Mouse (Mus musculus) testis, adult 2 months (tissue): Measurements from ENCODE around the gene Rps10. TPM values are rescaled to one million over a fixed set of nuclear protein-coding genes. Genes with fewer than 3 reads are reported as not detected.

Source experiments
- H3K27ac ChIP-seq: fragments of 200-500 bp; 2 replicates; pipeline ENCODE4 v1.5.1; 2012; ENCODE audit warnings: low read depth, low read length; ENCODE audit not compliant: control insufficient read depth, insufficient read depth
- H3K27me3 ChIP-seq: fragments of 200-500 bp; 2 replicates; pipeline ENCODE4 v1.6.1; 2012; ENCODE audit warnings: mild to moderate bottlenecking, low read length, moderate library complexity; ENCODE audit not compliant: control insufficient read depth, insufficient read depth
- H3K36me3 ChIP-seq: fragments of 200-500 bp; 2 replicates; pipeline ENCODE4 v1.6.1; 2012; ENCODE audit warnings: mild to moderate bottlenecking, low read length; ENCODE audit not compliant: control insufficient read depth, insufficient read depth
- H3K4me1 ChIP-seq: fragments of 200-500 bp; 2 replicates; pipeline ENCODE4 v1.6.1; 2012; ENCODE audit warnings: low read length; ENCODE audit not compliant: control insufficient read depth, insufficient read depth
- H3K4me3 ChIP-seq: fragments of 200-500 bp; 2 replicates; pipeline ENCODE4 v1.5.1; 2012; ENCODE audit warnings: low read depth, mild to moderate bottlenecking, low read length, moderate library complexity, mixed read lengths; ENCODE audit not compliant: control insufficient read depth
- CTCF ChIP-seq: fragments of 200-500 bp; IDR thresholded peaks from 2 replicates; pipeline ENCODE4 v1.5.1; 2012; ENCODE audit warnings: low read depth, mild to moderate bottlenecking, inconsistent platforms, low read length, moderate library complexity; ENCODE audit not compliant: control insufficient read depth, insufficient read depth, insufficient replicate concordance
- POLR2A ChIP-seq: fragments of 200-500 bp; IDR thresholded peaks from 2 replicates; pipeline ENCODE4 v1.6.1; 2012; ENCODE audit warnings: low read depth, mild to moderate bottlenecking, inconsistent platforms, low read length, moderate library complexity; ENCODE audit not compliant: control insufficient read depth
- polyA plus RNA-seq: library from polyadenylated mRNA; depleted of rRNA; stranded (reverse); fragments of >200 nt; gene quantifications from 2 replicates; pipeline ENCODE4 v1.2.3, GENCODE M21; 2012

Gene Rps10
- polyA plus RNA-seq, 1 experiment = 262 TPM

DNA sequence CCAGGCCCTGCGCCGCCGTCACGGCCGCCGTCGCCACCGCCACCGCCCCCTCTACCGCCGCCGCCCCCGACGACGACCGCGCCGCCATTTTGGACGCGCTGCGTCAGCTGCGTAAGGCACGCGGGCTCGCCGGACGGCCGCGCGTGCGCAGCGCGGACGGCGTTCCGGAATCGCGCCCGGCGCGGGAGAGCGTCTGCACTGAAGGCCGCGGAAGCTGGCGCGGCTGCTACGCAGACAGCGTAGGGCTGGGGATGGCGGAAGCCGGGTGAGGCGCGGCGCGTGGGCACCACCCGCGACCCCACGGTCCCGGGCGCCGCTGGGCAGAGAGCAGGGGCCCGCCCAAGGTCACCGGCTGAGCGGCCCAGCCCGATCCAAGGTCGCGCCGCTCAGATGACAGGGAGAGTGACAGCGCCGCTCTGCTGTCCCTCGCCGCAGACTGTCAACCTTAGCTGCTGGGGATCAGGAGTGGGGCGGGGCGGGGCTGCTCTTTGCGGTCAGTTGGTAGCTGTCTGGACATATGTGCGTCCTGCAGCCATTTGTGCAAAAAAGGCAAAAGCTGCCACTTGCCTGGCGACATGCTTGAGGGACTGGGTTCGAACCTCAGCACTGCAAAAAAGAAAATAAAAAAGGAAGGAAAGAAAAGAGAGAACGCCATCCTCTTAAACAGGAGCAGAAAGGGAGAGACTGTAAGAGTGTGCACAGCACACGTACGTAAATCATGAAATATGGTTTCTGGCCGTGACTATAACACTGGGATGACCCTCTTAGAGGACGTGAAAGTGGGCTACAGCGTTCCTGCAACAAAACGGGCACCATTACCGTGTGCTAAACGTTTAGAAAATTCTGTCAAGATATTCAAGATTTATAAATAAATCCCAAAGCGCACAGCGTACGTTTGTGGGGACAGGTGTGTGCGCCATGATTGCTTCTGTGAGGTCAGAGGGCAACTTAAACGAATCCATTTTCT lies 12.8 kb downstream of the Rps10 start, which contains the start of gene Nudt3:
TSS of gene Nudt3 (minus strand) at position 136 of the 967 bp plus-strand sequence.
- Histone ChIP-seq H3K27ac (peak within 1 kb of the TSS; percentile 76), H3K27me3 (no peaks in the 10 kb centered on the region), H3K4me1 (peaks cover 8% of the 10 kb centered on the region), H3K4me3 (peak within 1 kb of the TSS; percentile 93), H3K36me3 (no peaks in the 10 kb centered on the region)
- peak; percentile 77 for TF ChIP-seq POLR2A
- no peak for TF ChIP-seq CTCF

DNA sequence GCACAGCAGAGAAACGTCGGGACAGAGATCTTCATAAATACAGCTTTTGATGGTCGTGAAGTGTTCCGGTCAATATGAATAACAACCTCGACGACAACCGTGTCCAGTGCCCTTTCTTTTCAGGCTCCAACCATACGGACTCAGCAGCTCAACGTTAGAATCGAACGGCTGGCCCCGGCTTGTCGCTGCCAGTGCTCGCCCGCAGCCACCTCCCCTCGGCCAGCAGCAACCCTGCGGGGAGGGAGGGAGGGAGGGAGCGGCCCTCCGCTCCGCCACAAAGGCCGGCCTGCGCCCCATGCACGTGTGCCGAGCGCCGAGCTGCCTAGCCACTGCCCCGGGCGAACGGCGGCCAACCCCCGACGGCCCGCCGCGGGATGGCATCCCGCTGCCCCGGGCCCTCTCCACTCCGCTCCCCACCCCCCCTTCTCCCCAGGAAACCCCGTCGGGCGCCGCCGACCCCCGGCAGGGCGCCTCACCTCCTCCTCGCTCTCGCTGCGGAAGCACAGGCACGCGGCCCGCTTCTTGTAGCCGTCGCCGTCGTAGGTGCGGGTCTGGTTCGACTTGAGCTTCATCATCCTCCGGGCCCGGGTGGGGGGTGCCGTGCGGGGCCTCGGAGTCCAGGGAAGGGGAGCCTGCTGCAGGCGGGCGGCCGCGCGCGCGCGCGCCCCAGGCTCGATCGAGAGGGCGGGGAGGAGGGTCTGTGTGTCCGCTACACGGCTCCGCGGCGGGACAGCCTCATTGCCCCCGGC lies 13.7 kb downstream of the Rps10 start:
- Histone ChIP-seq H3K4me1 (peaks cover 10% of the 10 kb centered on the region), H3K4me3 (peak overlapping the region; percentile 93), H3K27me3 (no peaks in the 10 kb centered on the region), H3K27ac (peak overlapping the region; percentile 76), H3K36me3 (no peaks in the 10 kb centered on the region)
- TF ChIP-seq CTCF = no peak
- TF ChIP-seq POLR2A = no peak; the same call in 1 of the 2 replicates

DNA sequence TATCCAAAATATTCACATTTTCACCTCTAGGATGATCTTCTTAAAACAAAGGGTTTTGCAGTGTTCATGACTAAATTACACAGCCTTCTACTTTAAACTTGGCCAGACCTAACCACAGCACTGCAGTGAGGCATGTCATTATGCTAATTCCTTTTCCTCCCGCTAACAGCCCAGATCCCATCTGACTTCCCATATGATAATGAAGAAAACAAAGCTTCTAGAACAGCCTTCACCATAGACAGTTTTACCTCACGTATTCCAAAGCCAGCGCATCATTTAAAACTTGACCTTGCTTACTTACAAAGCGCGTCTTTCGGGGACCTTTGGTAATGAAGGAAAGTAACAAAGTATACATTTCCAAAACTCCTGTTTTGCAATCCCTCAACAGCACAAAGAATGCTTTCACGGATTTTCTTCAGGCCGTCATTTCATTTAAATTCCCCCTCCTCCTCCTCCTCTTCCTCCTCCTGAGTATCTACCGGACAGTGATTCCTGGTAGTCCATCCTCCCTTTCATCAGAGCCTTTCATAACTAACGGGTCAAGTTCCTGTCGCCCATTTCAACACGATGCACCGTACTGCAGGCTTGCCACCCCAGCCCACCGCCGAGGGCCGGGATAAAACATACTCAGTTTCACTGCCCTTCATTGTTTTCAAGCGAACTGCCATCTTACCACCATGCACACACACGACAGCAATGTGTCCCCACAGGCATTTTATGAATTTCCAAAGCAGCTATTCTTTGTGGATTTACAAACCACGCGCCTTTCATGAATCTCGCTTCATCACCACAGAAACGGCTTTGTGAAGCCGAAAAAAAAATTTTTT lies 14.6 kb downstream of the Rps10 start:
- no peak for TF ChIP-seq CTCF
- no peak for TF ChIP-seq POLR2A
- Histone ChIP-seq H3K36me3 (no peaks in the 10 kb centered on the region), H3K4me3 (peak overlapping the region; percentile 93), H3K27ac (peak overlapping the region; percentile 76), H3K27me3 (no peaks in the 10 kb centered on the region), H3K4me1 (peaks cover 10% of the 10 kb centered on the region)

DNA sequence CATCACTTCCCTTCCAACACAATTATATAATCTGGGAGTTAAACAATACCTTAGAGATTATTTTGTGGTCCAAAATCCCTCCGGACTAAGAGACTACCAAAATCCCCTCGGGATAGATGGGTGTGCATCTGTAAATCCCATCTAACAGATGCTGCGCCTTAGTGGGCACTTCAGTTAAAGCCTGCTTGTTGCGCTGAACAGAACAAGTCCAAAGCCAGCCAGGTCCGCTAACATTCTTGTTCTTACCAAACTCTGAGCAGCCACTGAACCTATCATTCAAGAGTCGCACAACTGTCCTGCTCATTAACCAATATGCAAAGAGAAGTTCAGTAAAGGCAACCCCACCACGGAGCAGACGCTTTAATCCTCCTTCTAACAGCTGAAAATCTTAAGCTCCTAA lies 15.3 kb downstream of the Rps10 start:
- TF ChIP-seq POLR2A = no peak
- TF ChIP-seq CTCF = no peak
- Histone ChIP-seq H3K4me3 (peak overlapping the region; percentile 28), H3K36me3 (no peaks in the 10 kb centered on the region), H3K4me1 (peaks cover 10% of the 10 kb centered on the region), H3K27ac (peak overlapping the region; percentile 22; the same call in 1 of the 2 replicates), H3K27me3 (no peaks in the 10 kb centered on the region)

DNA sequence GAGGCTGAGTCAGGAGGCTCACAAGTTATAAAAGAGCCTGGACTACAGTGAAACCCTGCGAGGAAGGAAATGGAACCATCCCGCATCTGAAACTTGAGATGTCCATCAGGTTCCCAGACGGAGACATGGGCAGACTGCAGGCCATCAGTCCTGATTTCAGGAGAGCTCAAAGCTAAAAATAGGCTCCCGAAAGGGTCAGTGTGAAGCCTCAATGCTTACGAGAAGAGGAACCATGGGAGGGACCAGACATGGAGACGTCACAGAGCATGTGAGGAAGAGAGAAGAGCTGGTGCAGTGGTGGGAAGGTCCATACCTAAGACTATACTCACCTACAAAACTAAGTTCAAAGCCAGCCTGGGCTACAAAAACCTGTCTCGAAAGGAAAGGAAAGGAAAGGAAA lies 21.1 kb downstream of the Rps10 start:
- peaks cover 7% of the 10 kb centered on the region; the same call in 1 of the 2 replicates for H3K4me1 ChIP-seq
- H3K4me3 ChIP-seq = no peak overlapping the region
- no peak overlapping the region for H3K27ac ChIP-seq
- H3K36me3 ChIP-seq = no peaks in the 10 kb centered on the region; the same call in 1 of the 2 replicates
- H3K27me3 ChIP-seq = no peaks in the 10 kb centered on the region
- TF ChIP-seq CTCF = no peak
- TF ChIP-seq POLR2A = no peak

DNA sequence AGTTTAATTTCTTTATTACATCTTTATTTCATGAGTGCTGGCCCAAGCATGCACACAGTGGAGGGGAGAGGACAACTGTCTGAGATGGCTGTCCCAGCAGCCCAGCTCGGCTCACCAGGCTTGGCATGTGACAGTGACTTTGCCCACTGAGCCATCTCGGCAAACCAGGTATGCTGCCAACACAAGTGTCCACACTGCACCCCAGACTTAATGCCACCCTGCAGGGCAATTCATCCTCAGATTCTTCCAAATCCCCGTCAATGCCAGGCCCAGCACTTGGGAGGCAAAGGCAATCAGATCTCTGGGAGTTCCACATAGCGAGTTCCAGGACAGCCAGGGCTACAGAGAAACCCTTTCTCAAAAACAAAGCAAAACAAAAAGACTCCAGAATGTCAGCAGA lies 23.5 kb downstream of the Rps10 start:
- no peak overlapping the region for H3K27ac ChIP-seq
- no peaks in the 10 kb centered on the region for H3K27me3 ChIP-seq
- H3K36me3 ChIP-seq = no peaks in the 10 kb centered on the region; the same call in 1 of the 2 replicates
- peaks cover 4% of the 10 kb centered on the region; the same call in 1 of the 2 replicates for H3K4me1 ChIP-seq
- H3K4me3 ChIP-seq = no peak overlapping the region
- TF ChIP-seq POLR2A (no peak), CTCF (no peak)
